Mouse (Mus musculus) NIH3T3 (cell line): ENCODE data around the gene Hlcs.

ENCODE experiments used
- DNase-seq: peaks from one replicate; pipeline ENCODE4 v3.0.0-alpha.2; 2012; ENCODE audit warnings: low read depth

The Hlcs gene

GRCm38 (mm10) chr16:94094251-94095108, 218.9 kb downstream of the Hlcs start:
- no peak for DNase-seq

- DNase-seq = no peak
These were observed 220.1 kb downstream of the Hlcs start for GRCm38 (mm10) chr16:94093151-94093863.

- DNase-seq = no peak
These were observed 220.7 kb downstream of the Hlcs start for GRCm38 (mm10) chr16:94092511-94093150.

- no peak for DNase-seq
These were observed 224.3 kb downstream of the Hlcs start for GRCm38 (mm10) chr16:94088819-94089692.

GRCm38 (mm10) chr16:94088226-94088748, 225.1 kb downstream of the Hlcs start:
- DNase-seq = no peak

- DNase-seq = no peak
These were observed 225.7 kb downstream of the Hlcs start for GRCm38 (mm10) chr16:94087570-94088225.

GRCm38 (mm10) chr16:94086701-94087569, 226.4 kb downstream of the Hlcs start:
- no peak for DNase-seq

- DNase-seq = no peak
These were observed 227.6 kb downstream of the Hlcs start for GRCm38 (mm10) chr16:94085603-94086285.

GRCm38 (mm10) chr16:94084711-94085602, 228.4 kb downstream of the Hlcs start, which contains the start of gene Sim2:
TSS of gene Sim2 (plus strand) at chr16:94084931.
- DNase-seq = no peak

- DNase-seq = no peak
These were observed 229.4 kb downstream of the Hlcs start for GRCm38 (mm10) chr16:94083848-94084525.

- no peak for DNase-seq
These were observed 230.2 kb downstream of the Hlcs start for GRCm38 (mm10) chr16:94082960-94083847.

GRCm38 (mm10) chr16:94081996-94082708, 231.2 kb downstream of the Hlcs start:
- no peak for DNase-seq

GRCm38 (mm10) chr16:94081596-94081995, 231.8 kb downstream of the Hlcs start:
- no peak for DNase-seq

GRCm38 (mm10) chr16:94079856-94080555, 233.4 kb downstream of the Hlcs start:
- no peak for DNase-seq
